Mouse (Mus musculus): Measurements from ENCODE around the gene Asna1.

Asna1 gene

GRCm38 (mm10) chr8:84978248-84978940, 46.7 kb downstream of the Asna1 start, which contains the start of gene Junb:
TSS of gene Junb (minus strand) at chr8:84978718.
- in situ Hi-C loops (cut with MboI; ENCODE audit: unreplicated experiment in 2 of 2): loop anchor here (5.0 to 25.0 kb wide), 6 partner anchors 46 to 434 kb away; partner anchors contain the start of genes Asna1 (in 1 of the 2), Lyl1 (in 1 of the 2) and Trir (in 1 of the 2)

- in situ Hi-C loops (cut with MboI; ENCODE audit: unreplicated experiment in 2 of 2): loop anchor here (5.0 to 25.0 kb wide), 6 partner anchors 47 to 435 kb away; partner anchors contain the start of genes Asna1 (in 1 of the 2), Lyl1 (in 1 of the 2) and Trir (in 1 of the 2)
Observed at GRCm38 (mm10) chr8:84977435-84978247, 47.4 kb downstream of the Asna1 start.

- in situ Hi-C loops (cut with MboI; ENCODE audit: unreplicated experiment in 2 of 2): loop anchor here (5.0 to 25.0 kb wide), 6 partner anchors 48 to 435 kb away; partner anchors contain the start of genes Asna1 (in 1 of the 2), Lyl1 (in 1 of the 2) and Trir (in 1 of the 2)
Observed at GRCm38 (mm10) chr8:84976763-84977434, 48.2 kb downstream of the Asna1 start.

- in situ Hi-C loops (cut with MboI; ENCODE audit: unreplicated experiment in 2 of 2): loop anchor here (5.0 to 25.0 kb wide), 6 partner anchors 49 to 436 kb away; partner anchors contain the start of genes Asna1 (in 1 of the 2), Lyl1 (in 1 of the 2) and Trir (in 1 of the 2)
Observed at GRCm38 (mm10) chr8:84976031-84976762, 48.9 kb downstream of the Asna1 start.

GRCm38 (mm10) chr8:84975434-84975833, 49.6 kb downstream of the Asna1 start:
- in situ Hi-C loops (cut with MboI; ENCODE audit: unreplicated experiment in 2 of 2): loop anchor here (5.0 to 25.0 kb wide), 6 partner anchors 49 to 437 kb away; partner anchors contain the start of genes Asna1 (in 1 of the 2), Lyl1 (in 1 of the 2) and Trir (in 1 of the 2)

GRCm38 (mm10) chr8:84974543-84975142, 50.4 kb downstream of the Asna1 start:
- in situ Hi-C loops (cut with MboI; ENCODE audit: unreplicated experiment in 2 of 2): loop anchor here (5.0 to 25.0 kb wide), 9 partner anchors 50 to 1613 kb away; partner anchors contain the start of genes Abcc12 (in 1 of the 2), Asna1 (in 1 of the 2), Lyl1 (in 1 of the 2) and Trir (in 1 of the 2)

GRCm38 (mm10) chr8:84973803-84974542, 51.1 kb downstream of the Asna1 start:
- in situ Hi-C loops (cut with MboI; ENCODE audit: unreplicated experiment in 2 of 2): loop anchor here (5.0 to 25.0 kb wide), 7 partner anchors 51 to 1613 kb away; partner anchors contain the start of genes Abcc12 (in 1 of the 2), Asna1 (in 1 of the 2) and Trir (in 1 of the 2)

GRCm38 (mm10) chr8:84973079-84973478, 52.0 kb downstream of the Asna1 start:
- in situ Hi-C loops (cut with MboI; ENCODE audit: unreplicated experiment in 2 of 2): loop anchor here (5.0 to 25.0 kb wide), 7 partner anchors 52 to 1614 kb away; partner anchors contain the start of genes Abcc12 (in 1 of the 2), Asna1 (in 1 of the 2) and Trir (in 1 of the 2)

- in situ Hi-C loops (cut with MboI; ENCODE audit: unreplicated experiment in 2 of 2): loop anchor here (5.0 to 25.0 kb wide), 7 partner anchors 54 to 1616 kb away; partner anchors contain the start of genes Abcc12 (in 1 of the 2), Asna1 (in 1 of the 2) and Trir (in 1 of the 2)
Observed at GRCm38 (mm10) chr8:84970913-84971312, 54.2 kb downstream of the Asna1 start.

- in situ Hi-C loops (cut with MboI; ENCODE audit: unreplicated experiment in 2 of 2): loop anchor here (5.0 to 25.0 kb wide), 7 partner anchors 55 to 1617 kb away; partner anchors contain the start of genes Abcc12 (in 1 of the 2), Asna1 (in 1 of the 2) and Trir (in 1 of the 2)
Observed at GRCm38 (mm10) chr8:84970135-84970790, 54.8 kb downstream of the Asna1 start.

GRCm38 (mm10) chr8:84969241-84970134, 55.6 kb downstream of the Asna1 start, which contains the start of the genes Gm49661, Prdx2 and Rnaseh2a:
TSS of gene Gm49661 (minus strand) at chr8:84969433.
TSS of gene Prdx2 (plus strand) at chr8:84969587.
TSS of gene Rnaseh2a (minus strand) at chr8:84969767.
- in situ Hi-C loops (cut with MboI; ENCODE audit: unreplicated experiment in 2 of 2): loop anchor here (5.0 to 25.0 kb wide), 9 partner anchors 55 to 1618 kb away; partner anchors contain the start of genes Asna1 (in 2 of the 2), Calr (in 2 of the 2), Rad23a (in 2 of the 2) and Trir (in 2 of the 2)

- in situ Hi-C loops (cut with MboI; ENCODE audit: unreplicated experiment in 2 of 2): loop anchor here (5.0 to 25.0 kb wide), 4 partner anchors 59 to 1619 kb away; partner anchors contain the start of genes Calr (in 2 of the 2), Rad23a (in 2 of the 2), Abcc12 (in 1 of the 2) and Asna1 (in 1 of the 2)
Observed at GRCm38 (mm10) chr8:84968650-84969049, 56.4 kb downstream of the Asna1 start.

Data from v-Abl transformed pro-B cells (cell line).